Mouse (Mus musculus) induced T-regulatory cell, adult 2 months (primary cell): ENCODE measurements around the gene Cep170.

Experiments used
- DNase-seq: peaks from one replicate; pipeline ENCODE4 v3.0.0-alpha.2; 2012; ENCODE audit warnings: low read depth

The Cep170 gene

GRCm38 (mm10) chr1:176825084-176825483, 11.2 kb upstream of the Cep170 start:
- DNase-seq: no peak

GRCm38 (mm10) chr1:176824611-176825010, 10.7 kb upstream of the Cep170 start:
- no peak for DNase-seq

GRCm38 (mm10) chr1:176823889-176824288, 10.0 kb upstream of the Cep170 start:
- DNase-seq: peak; percentile 18

GRCm38 (mm10) chr1:176822949-176823348, 9.1 kb upstream of the Cep170 start:
- no peak for DNase-seq

GRCm38 (mm10) chr1:176821929-176822328, 8.1 kb upstream of the Cep170 start:
- DNase-seq: no peak

- DNase-seq: no peak
Observed at GRCm38 (mm10) chr1:176818763-176819162, 4.9 kb upstream of the Cep170 start.

GRCm38 (mm10) chr1:176818147-176818546, 4.3 kb upstream of the Cep170 start:
- no peak for DNase-seq

GRCm38 (mm10) chr1:176816728-176817127, 2.9 kb upstream of the Cep170 start:
- DNase-seq: no peak

GRCm38 (mm10) chr1:176814591-176815062, 760 bp upstream of the Cep170 start, which contains the start of gene Sdccag8:
Gene Sdccag8 (plus strand): TSS chr1:176814660.
- peak; percentile 96 for DNase-seq

GRCm38 (mm10) chr1:176813292-176814035, 403 bp downstream of the Cep170 start:
- DNase-seq: peak; percentile 66

GRCm38 (mm10) chr1:176812491-176813291, 1.2 kb downstream of the Cep170 start:
- peak; percentile 18 for DNase-seq

- no peak for DNase-seq
Observed at GRCm38 (mm10) chr1:176811892-176812291, 2.0 kb downstream of the Cep170 start.

GRCm38 (mm10) chr1:176810161-176810560, 3.7 kb downstream of the Cep170 start:
- no peak for DNase-seq

- DNase-seq: peak; percentile 47
Observed at GRCm38 (mm10) chr1:176800728-176801365, 13.0 kb downstream of the Cep170 start.

GRCm38 (mm10) chr1:176798673-176799072, 15.2 kb downstream of the Cep170 start:
- DNase-seq: no peak

- no peak for DNase-seq
Observed at GRCm38 (mm10) chr1:176792175-176792574, 21.7 kb downstream of the Cep170 start.

- DNase-seq: no peak
Observed at GRCm38 (mm10) chr1:176789326-176789725, 24.5 kb downstream of the Cep170 start.

- DNase-seq: no peak
Observed at GRCm38 (mm10) chr1:176774533-176774932, 39.3 kb downstream of the Cep170 start.

- DNase-seq: peak; percentile 2
Observed at GRCm38 (mm10) chr1:176762295-176762694, 51.6 kb downstream of the Cep170 start.

GRCm38 (mm10) chr1:176760673-176761072, 53.2 kb downstream of the Cep170 start:
- no peak for DNase-seq

GRCm38 (mm10) chr1:176755586-176755985, 58.3 kb downstream of the Cep170 start:
- DNase-seq: no peak
